Mouse (Mus musculus): ENCODE data around the gene Ifnb1.

DNA sequence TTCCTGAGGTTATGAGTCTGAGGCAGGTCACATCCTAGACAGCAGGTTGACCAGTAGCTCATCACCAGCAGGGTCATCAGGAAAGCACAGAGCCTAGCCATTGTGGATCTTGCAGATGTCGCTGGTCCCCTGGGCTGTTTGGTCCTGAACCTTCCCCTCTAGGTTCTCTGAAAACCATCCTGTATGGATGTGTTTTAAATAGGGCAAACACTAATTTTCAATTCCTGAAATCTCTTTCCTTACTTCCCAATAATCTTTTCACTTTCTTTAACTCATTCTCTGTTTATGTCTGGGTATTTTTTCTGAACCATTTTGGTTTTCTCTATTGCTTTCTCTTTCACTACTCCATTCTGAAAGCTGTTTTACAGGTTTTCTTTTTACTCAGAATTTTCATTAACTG, 49.1 kb upstream of the Ifnb1 start, which contains the start of gene Ifna14:
- no peak for TF ChIP-seq CTCF (IDR thresholded peaks at IDR 0.05; ENCODE audit: low read depth, low read length)
- no peak for TF ChIP-seq POLR2A (IDR thresholded peaks at IDR 0.05; ENCODE audit: borderline replicate concordance, low read depth, low read length)

Measured in bone marrow macrophage, adult 2 months (primary cell).